Mouse (Mus musculus): ENCODE measurements at regions not wholly inside any gene's neighbourhood (a gene's known extent, or its start where the extent isn't known, plus 50 kb on each side); places are given as distances from the start of the nearest gene placed in this dataset.

GRCm38 (mm10) chr3:37909008-37909407 lies 184.7 kb upstream of the Gm5148 start:
- ATAC-seq: no peak

GRCm38 (mm10) chr3:37908456-37908855 lies 184.2 kb upstream of the Gm5148 start:
- ATAC-seq: no peak

GRCm38 (mm10) chr3:37907432-37908088 lies 183.3 kb upstream of the Gm5148 start:
- no peak for ATAC-seq

GRCm38 (mm10) chr3:37906806-37907251 lies 182.5 kb upstream of the Gm5148 start:
- ATAC-seq: no peak

GRCm38 (mm10) chr3:37904188-37904587 lies 179.9 kb upstream of the Gm5148 start:
- no peak for ATAC-seq

- no peak for ATAC-seq
These were observed 179.2 kb upstream of the Gm5148 start for GRCm38 (mm10) chr3:37903482-37903881.

- ATAC-seq: no peak
These were observed 178.7 kb upstream of the Gm5148 start for GRCm38 (mm10) chr3:37903021-37903420.

- ATAC-seq: no peak
These were observed 173.1 kb upstream of the Gm5148 start for GRCm38 (mm10) chr3:37897392-37897791.

DNA sequence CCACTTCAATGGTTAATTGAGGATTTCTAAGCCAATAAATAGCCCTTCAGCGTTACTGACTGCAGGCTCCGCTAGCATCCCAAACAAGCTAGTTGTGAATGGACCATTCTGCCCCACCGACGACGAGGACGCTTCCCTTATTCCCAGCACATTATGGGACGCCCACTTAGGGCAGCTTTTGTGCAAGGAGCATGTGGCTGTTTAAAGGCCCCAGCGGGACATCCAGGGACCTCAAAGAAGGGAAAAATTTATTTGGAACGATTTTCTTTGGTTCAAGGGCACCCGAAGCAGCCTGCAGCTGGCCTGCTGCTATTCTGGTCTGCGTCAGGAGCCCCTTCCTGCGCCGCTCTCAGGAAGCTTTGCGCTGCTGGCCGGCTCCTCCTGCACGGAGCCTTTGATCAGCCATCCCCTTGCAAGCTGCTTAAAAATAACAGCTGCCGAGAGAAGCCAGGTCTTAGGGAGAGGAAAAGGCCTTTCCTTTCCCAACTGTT lies 172.6 kb upstream of the Gm5148 start:
- ATAC-seq: no peak

DNA sequence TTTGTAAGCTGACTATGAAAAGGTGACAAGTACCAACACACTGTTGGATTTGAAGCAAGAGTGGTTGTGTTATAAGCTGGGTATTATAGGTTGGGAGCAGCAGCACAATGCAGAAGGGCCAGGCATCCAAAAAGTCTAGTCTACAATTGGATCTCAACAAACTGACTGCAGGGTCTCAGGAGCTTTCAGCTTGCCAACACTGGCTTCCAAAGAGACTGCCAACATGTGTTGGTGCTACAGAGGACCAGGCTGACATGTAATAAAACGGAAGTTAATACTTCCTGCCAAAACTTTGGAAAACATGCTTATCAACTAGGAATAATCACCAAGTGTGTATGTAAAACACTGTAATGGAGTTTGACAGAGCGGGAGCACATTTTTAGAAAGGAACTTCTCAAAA lies 170.3 kb upstream of the Gm5148 start:
- no peak for ATAC-seq

- no peak for ATAC-seq
These were observed 165.9 kb upstream of the Gm5148 start for GRCm38 (mm10) chr3:37890202-37890601.

DNA sequence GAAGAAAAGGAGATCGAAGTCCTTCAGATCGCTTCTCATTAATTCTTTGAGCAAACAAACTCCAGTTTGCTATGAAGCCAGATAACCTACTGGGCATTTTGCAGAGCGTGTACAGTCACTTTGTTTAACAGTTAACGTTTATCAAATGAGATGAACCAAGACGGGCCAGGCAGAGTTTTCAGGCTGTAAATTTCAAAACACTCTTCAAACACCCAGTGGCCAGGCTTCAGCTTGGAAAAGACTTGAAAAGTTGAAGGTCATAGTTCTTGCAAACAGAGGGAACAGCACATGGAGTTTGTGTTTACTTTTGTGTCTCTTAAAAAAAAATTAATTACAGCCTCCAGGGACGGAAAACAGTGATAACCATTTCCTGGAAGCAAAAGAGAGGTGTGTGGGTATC lies 164.2 kb upstream of the Gm5148 start:
- ATAC-seq: no peak

DNA sequence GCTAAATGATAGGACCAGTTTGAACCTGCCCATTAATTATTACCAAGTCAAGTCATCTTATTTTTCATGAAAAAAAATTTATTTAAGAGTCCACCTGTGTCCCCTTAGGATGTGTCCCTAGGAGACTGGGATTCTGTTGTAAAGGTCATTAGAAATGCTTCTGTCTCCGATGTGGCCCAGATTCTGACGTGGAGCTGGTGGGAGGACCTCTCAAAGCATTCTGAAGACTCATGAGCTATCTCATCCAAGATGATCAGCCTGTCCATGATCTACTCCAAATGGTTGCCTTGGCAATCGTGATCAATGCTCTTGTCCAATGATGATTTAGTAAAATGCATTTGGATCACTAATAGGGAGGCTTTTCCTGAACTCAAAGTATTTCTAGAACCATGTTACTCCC lies 163.4 kb upstream of the Gm5148 start:
- no peak for ATAC-seq

GRCm38 (mm10) chr3:37886705-37887454 lies 162.6 kb upstream of the Gm5148 start:
- ATAC-seq: no peak

GRCm38 (mm10) chr3:37885776-37886175 lies 161.5 kb upstream of the Gm5148 start:
- ATAC-seq: no peak

- ATAC-seq: no peak
These were observed 158.1 kb upstream of the Gm5148 start for GRCm38 (mm10) chr3:37882417-37882816.

- no peak for ATAC-seq
These were observed 156.7 kb upstream of the Gm5148 start for GRCm38 (mm10) chr3:37881016-37881415.

DNA sequence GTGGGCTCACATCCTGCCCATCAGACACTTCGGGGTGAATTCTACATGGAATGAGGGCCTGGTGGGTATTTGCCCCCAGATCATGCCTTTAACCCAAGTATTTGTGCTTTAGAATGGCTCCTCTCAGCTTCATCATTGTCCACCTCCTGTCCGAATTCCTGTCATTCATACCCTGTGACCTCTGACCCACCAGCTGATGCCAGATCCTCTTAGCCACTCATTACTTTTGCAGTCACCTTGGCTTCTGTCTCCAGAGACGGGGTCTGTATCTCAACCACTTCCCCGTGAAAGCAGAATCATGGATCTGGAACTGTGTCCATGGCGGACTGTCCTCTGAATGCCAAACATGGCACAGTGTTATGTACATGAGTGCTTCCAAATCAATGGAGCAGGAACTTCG lies 154.8 kb upstream of the Gm5148 start:
- ATAC-seq: no peak

- ATAC-seq: no peak
These were observed 151.9 kb upstream of the Gm5148 start for GRCm38 (mm10) chr3:37876016-37876765.

- ATAC-seq: no peak
These were observed 151.2 kb upstream of the Gm5148 start for GRCm38 (mm10) chr3:37875331-37876015.

- no peak for ATAC-seq
These were observed 150.6 kb upstream of the Gm5148 start for GRCm38 (mm10) chr3:37874864-37875263.

GRCm38 (mm10) chr3:37874346-37874745 lies 150.1 kb upstream of the Gm5148 start:
- ATAC-seq: no peak

DNA sequence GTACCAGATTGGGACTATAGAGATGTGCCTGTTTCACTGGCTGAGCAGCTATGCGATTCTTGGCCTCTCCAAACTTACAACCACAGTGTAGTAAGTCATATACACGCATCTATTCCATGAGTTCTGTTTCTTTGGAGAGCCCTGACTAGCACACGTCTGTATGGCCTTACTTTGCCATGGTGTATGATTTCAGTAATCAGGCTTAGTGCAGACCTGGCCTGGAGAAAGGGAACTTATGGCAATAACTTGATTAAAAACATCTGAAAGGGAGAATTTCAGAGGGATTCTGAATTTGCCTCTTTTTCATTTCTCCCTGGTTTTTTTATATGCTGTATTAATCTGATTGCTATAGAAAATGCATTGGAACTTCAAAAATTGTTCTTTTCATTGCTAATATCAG lies 148.0 kb upstream of the Gm5148 start:
- no peak for ATAC-seq
